Mouse (Mus musculus) right cerebral cortex, postnatal 36 days (tissue): ENCODE measurements around the gene Gm36245.
"Not testable (repeated sequence)": the region's sequence is repeated elsewhere in the genome, so short reads cannot be mapped to it uniquely, and the experiment has no call there.

ENCODE experiments used
- DNase-seq, 2 experiments: peaks; one replicate each; pipeline ENCODE4 v3.0.0; 2022; ENCODE audit warnings: low spot score in 2 of 2, mixed read lengths in 1 of 2

Gene Gm36245

GRCm38 (mm10) chr15:77598958-77599357 lies at the start of gene Gm36245:
Gm36245 (plus strand) TSS chr15:77599258.
- DNase-seq, result no peak

- DNase-seq, result no peak
Observed at GRCm38 (mm10) chr15:77561792-77562191, 37.3 kb upstream of the Gm36245 start, which contains the start of gene 1700025B11Rik. 1700025B11Rik (minus strand) TSS chr15:77561892.

DNA sequence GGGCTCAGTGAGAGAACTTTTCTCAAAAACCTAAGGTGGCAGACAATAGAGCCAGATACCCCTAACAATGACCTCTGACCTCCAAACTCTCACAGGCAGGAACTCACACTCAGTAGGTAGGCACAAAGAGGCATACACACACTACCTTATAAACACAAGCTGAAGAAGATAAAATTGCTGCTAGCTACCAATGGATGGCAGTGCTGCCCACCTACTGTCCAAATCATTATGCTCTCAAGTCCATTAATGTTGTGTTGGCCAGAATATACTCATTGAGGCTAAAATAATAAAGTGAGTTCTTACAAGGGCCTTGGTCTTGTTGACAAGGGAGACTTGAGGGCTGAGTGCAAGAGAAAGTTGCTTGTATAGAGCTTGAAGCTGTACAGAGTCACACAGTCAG lies 35.8 kb upstream of the Gm36245 start:
- no peak for DNase-seq

DNA sequence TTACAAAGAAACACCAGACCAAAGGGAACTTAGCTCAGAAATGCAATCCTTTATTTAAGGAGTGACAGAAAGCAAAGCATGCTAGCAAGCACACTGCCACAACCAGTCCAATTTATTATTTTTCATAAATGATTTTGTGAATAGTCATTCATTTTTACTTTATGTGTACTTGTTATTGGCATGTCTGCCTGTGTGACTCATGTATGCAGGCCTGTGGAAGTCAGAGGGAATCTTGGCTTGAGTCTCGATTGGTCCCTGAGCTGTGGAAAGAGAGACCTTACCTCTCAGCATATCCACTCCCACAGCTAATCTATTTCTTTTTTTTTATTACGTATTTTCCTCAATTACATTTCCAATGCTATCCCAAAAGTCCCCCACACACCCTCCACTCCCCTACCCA lies 20.3 kb upstream of the Gm36245 start:
- no peak for DNase-seq

- DNase-seq, result no peak
Observed at GRCm38 (mm10) chr15:77579311-77579710, 19.7 kb upstream of the Gm36245 start.

GRCm38 (mm10) chr15:77581681-77582080 lies 17.4 kb upstream of the Gm36245 start:
- peak; percentile 2 to 3 for DNase-seq

- DNase-seq, result no peak
Observed at GRCm38 (mm10) chr15:77587026-77587425, 12.0 kb upstream of the Gm36245 start.

DNA sequence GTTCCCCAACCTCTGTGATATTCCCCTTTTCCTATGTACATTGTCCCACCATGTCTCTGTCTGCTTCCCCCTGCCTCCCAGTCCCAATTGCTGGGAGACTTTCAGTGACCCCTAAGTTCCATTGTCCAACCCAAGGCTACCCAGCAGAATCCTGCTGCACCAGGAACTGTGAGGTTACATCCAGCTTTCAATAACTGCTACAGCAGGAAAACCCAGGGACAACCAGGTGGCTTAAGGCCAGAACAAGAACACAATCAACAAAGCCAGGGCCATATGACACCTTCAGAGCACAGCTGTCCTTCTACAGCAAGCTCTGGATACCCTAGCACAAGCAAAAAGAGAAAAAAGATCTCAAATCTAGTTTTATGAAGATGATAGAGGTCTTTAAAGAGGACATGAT lies 10.1 kb upstream of the Gm36245 start:
- no peak for DNase-seq

DNA sequence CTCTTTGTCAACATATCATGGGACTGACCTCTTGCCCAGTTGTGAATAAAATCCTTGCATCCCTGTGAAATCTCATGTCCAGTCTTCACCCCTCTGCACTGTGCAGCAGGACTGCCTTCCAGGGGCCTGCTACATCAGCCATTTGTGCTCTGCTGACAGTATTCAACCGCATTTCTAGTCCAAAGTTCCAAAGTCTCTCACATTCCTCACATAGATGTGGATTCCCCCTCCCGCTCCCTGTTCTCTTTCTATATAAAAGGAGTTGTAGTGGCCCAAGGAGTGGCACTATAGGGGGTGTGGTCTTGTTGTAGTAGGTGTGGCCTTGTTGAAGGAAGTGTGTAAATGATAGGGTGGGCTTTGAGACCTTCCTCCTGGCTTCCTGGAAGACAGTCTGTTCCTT lies 8.2 kb upstream of the Gm36245 start:
- no peak for DNase-seq

DNA sequence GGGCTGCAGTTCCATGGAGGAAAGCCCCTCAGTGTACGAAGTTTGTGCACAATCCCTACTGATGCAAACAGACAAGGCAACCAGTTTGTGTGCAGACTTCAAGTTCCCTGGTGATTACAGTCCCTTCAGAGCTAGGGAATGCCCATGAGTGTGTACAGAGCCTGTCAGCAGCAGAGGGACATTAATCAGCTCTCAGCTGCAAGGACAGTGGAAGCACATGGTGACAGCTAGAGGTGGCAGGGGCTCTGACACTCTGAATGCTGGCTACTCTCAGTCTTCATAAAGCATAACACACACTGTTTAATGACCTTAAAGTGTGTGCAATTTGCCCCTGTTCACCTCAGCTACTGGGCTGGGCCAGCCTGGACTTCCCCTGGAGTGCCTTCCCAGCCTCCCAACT lies 5.5 kb upstream of the Gm36245 start:
- no peak for DNase-seq

- no peak for DNase-seq
Observed at GRCm38 (mm10) chr15:77595961-77596360, 3.1 kb upstream of the Gm36245 start, which contains the start of gene Apol10b. Apol10b (minus strand) TSS chr15:77596125.

GRCm38 (mm10) chr15:77598429-77598828 lies 629 bp upstream of the Gm36245 start:
- no peak for DNase-seq

- DNase-seq, result no peak
Observed at GRCm38 (mm10) chr15:77606069-77606468, 7.0 kb downstream of the Gm36245 start.

- DNase-seq, result no peak
Observed at GRCm38 (mm10) chr15:77624710-77625109, 25.7 kb downstream of the Gm36245 start.

DNA sequence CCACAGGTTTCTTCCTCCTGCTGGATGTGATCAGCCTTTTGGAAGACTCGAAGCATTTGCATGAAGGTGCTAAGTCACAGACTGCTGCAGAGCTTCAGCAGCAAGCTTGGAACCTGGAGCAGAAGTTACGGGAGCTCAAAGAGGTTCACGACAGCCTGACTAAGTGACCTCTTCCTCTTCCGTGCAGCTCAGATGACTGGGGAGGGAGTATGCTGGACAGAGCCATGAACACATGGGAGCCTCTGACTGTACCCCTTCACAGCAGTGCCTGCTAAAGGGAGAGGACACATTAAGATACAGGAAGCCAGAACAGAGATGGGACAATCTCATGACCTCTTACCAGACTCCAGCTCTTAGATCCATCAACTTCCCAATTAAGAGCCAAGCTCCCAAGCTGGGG lies 27.4 kb downstream of the Gm36245 start:
- DNase-seq, result not testable (repeated sequence)

DNA sequence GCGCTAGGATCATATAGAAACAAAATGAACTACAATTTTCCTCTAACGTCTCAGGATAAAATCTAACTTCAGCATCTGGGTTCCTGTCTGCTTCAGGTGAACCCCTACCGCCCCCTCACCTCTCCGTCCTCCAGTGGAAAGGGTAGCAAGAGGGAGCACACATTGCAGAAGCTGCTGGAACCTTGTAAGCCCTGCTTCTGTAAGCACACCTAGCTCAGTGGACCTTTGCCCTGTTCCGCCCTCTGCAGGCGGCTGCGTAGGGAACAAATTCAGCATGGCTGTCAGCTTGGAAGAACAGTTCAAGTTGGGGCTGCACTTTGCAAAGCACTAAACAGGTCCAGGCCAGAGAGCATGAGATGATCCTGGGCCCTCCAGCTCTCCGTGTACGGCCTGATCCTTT lies 29.6 kb downstream of the Gm36245 start:
- not testable (repeated sequence) for DNase-seq

- DNase-seq, result not testable (repeated sequence)
Observed at GRCm38 (mm10) chr15:77629822-77630221, 30.8 kb downstream of the Gm36245 start.

DNA sequence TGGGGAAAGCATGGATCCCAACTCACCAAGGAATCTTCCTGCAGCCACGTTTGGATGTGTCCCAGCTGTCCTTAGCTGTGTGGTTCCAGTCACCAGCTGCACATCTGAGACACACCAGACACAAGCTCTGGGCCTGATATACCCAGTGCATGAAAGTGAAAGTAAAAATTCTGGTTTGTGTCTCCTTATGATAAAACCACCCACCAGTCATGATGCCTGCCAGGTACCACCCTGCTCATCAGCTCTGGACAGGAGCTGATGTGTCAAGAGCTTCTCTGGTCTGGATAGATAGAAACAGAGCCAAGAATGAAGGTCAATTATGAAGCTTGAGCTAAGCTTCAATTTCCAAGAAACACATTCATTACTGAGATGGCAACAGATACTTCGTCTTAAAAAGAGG lies 44.1 kb downstream of the Gm36245 start, which contains the start of gene Apol11b:
Gene Apol11b, minus strand, starts transcription at position 111 of the 400 bp plus-strand sequence.
- not testable (repeated sequence) for DNase-seq

DNA sequence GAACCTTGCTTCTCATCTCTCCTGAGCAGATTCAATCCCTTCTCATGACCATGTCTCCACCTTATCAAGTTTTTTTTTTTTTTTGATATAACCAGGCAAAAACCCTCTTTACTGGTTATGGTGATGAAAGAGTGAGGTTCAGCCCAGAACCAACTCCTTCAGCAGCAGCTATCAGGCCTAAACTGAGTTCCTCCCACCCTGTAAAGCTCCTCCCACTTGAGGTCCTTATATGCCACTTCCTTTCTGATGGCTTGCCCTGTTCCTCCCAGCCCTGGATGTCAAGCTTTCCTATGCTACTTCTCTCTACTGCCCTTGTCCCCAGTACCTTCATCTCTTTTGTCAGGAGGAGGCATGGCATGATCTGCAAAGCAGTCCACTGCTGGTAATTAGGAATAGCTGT lies 52.1 kb downstream of the Gm36245 start:
- not testable (repeated sequence) for DNase-seq
